Mouse (Mus musculus) forebrain, embryonic 12.5 days (tissue): Measurements from ENCODE around the gene Rft1. TPM values are rescaled to one million over a fixed set of nuclear protein-coding genes. Genes with fewer than 3 reads are reported as not detected.

Experiments
- ATAC-seq: fragments of 200-750 bp; cut with Nextera tagmentation; 2 replicates; pipeline ENCODE4 v1.8.0; 2017; ENCODE audit warnings: moderate TSS enrichment; ENCODE audit not compliant: low FRiP score
- H3K27ac ChIP-seq: fragments of 300-500 bp; sonication (generic); 2 replicates; pipeline ENCODE4 v1.5.1; 2016; ENCODE audit warnings: mild to moderate bottlenecking
- H3K27me3 ChIP-seq: fragments of 300-500 bp; sonication (generic); 2 replicates; pipeline ENCODE4 v1.6.1; 2016; ENCODE audit warnings: mild to moderate bottlenecking
- H3K36me3 ChIP-seq: fragments of 300-500 bp; sonication (generic); replicated peaks from 2 replicates; pipeline ENCODE4 v1.6.1; 2016; ENCODE audit warnings: mild to moderate bottlenecking
- H3K4me1 ChIP-seq: fragments of 300-500 bp; sonication (generic); 2 replicates; pipeline ENCODE4 v1.6.1; 2016
- H3K4me2 ChIP-seq: fragments of 300-500 bp; sonication (generic); 2 replicates; pipeline ENCODE4 v1.6.1; 2016; ENCODE audit warnings: mild to moderate bottlenecking, moderate library complexity
- H3K4me3 ChIP-seq: fragments of 300-500 bp; sonication (generic); replicated peaks from 2 replicates; pipeline ENCODE4 v1.5.1; 2016; ENCODE audit warnings: mild to moderate bottlenecking
- H3K9ac ChIP-seq: fragments of 300-500 bp; sonication (generic); 2 replicates; pipeline ENCODE4 v1.6.1; 2016; ENCODE audit warnings: mild to moderate bottlenecking
- H3K9me3 ChIP-seq: fragments of 300-500 bp; sonication (generic); 2 replicates; pipeline ENCODE4 v1.6.1; 2016
- WGBS: fragments of 180-500 bp; shearing (Covaris S2); methylation state at CpG from one replicate; pipeline ENCODE4 v1.1.7; 2016; 5-methylcytosine and 5-hydroxymethylcytosine counted together
- polyA plus RNA-seq: library from polyadenylated mRNA; unstranded; fragments of >200 nt; fragmentation: Nextera tagmentation; extraction: Ambion mirVana; gene quantifications from 2 replicates; pipeline ENCODE4 v1.2.1, GENCODE M21; 2016

Gene Rft1
- polyA plus RNA-seq, 1 experiment from 2014 or later = 10.9 TPM

DNA sequence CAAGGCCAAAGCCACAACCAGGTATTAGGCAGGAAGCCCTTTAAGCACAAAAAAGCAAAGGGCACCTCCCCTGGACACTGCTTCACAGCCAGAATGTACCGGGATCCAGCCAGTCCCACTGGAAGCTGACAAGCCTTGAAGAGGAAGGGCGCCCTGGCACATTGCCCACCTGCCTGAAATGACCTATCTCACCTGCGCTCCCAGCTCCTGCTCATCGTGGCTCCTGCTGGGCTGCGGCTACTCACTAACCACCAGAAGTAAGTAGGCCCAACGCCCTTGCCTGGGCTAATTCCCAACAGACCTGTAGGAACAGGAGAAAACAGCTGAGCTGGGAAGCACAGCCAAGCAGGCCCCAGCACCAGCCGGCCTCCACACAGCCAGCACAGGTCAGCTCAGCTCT is 32.0 kb upstream of the Rft1 start:
- Histone ChIP-seq H3K27me3 (peaks cover 20% of the 10 kb centered on the region), H3K9me3 (no peaks in the 10 kb centered on the region), H3K27ac (no peak overlapping the region), H3K36me3 (no peaks in the 10 kb centered on the region), H3K4me3 (no peak overlapping the region), H3K4me2 (no peak overlapping the region), H3K9ac (no peak overlapping the region), H3K4me1 (peaks cover 18% of the 10 kb centered on the region)
- no peak for ATAC-seq
- 88% methylated on average over 7 of the region's 7 CpGs for WGBS

DNA sequence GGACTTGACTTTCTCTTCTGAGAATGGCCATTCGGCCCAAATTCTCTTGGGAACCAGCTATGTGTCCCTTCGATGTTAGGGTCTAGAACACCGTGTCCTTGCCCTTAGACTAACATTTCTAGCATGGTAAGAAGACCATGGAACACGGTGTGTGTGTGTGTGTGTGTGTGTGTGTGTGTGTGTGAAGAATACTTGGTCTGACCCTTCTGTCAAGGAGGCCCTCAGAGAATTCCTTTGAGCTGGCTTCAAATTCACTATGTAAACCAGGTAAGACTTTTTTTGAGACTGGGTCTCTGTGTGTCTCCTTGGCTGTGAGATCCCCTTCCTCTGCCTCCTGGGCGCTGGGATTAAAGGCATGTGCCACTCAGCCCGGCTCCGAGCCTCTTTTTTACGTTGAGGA is 31.6 kb upstream of the Rft1 start:
- WGBS = 90% methylated on average over 8 of the region's 8 CpGs
- Histone ChIP-seq H3K4me1 (peaks cover 18% of the 10 kb centered on the region), H3K4me2 (no peak overlapping the region), H3K36me3 (no peaks in the 10 kb centered on the region), H3K4me3 (no peak overlapping the region), H3K27me3 (peaks cover 20% of the 10 kb centered on the region), H3K9ac (no peak overlapping the region), H3K27ac (no peak overlapping the region), H3K9me3 (no peaks in the 10 kb centered on the region)
- no peak for ATAC-seq

DNA sequence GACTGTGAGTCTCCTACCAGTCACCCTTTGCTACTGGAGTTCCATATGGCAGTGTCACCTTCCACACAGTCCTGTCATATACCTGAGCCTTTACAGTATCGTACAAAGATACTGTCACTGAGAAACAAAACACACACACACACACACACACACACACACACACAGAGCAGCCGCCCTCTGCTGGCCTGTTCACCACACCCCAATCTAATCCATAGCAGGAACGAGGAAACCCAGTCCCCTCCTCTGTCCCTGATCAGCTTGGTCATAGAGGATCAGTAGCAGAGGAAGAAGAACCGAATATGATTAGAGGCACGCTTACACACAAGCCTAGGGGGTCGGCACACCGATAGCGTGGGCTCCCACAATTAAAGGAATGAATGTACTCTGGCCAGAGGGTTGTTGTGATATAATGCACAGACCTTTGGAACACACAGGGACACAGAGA is 29.9 kb upstream of the Rft1 start:
- Histone ChIP-seq H3K4me2 (peak overlapping the region; percentile 58), H3K9me3 (no peaks in the 10 kb centered on the region), H3K36me3 (no peaks in the 10 kb centered on the region), H3K4me1 (peaks cover 18% of the 10 kb centered on the region), H3K4me3 (peak overlapping the region; percentile 49), H3K27ac (no peak overlapping the region), H3K27me3 (peaks cover 28% of the 10 kb centered on the region), H3K9ac (no peak overlapping the region)
- WGBS = 55% methylated on average over 8 of the region's 8 CpGs
- no peak for ATAC-seq

DNA sequence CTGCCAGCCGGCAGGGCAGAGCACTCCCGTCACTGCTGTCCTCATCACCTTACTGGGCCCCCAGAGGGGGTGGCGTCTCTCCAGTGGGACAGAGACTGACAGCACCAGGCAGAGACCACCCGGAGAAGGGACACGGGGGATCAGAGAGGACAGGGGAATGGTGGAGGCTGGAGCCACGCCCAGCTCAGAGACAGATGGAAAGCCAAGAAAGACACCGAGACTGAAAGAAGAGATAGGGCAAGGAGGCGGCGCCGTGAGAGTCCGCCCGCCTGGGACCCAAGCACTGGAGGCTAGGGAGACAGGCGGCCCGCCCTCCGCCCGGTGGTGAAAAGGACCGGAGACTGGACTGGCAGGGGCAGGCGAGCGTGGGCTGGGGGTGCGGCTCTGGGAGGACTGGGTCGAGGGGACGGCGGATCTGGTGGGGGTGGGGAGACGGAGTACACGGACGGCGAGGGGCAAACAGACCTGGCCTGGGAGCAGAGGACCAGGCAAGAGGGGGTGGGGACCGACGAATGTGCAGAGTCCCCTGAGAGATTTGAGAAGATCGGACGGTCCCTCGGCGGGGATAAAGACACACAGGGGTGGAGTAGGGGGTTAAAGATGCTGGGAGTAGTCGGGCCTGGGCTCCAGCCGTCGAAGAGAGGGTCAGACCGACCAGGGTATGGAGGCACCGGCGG is 28.9 kb upstream of the Rft1 start:
- Histone ChIP-seq H3K4me2 (peak overlapping the region; percentile 58), H3K9ac (peak overlapping the region; percentile 47), H3K9me3 (no peaks in the 10 kb centered on the region), H3K4me3 (peak overlapping the region; percentile 49), H3K4me1 (peaks cover 18% of the 10 kb centered on the region), H3K27me3 (peaks cover 28% of the 10 kb centered on the region), H3K36me3 (no peaks in the 10 kb centered on the region), H3K27ac (no peak overlapping the region)
- peak; percentile 51 for ATAC-seq
- WGBS = under 1% methylated on average over 39 of the region's 39 CpGs

DNA sequence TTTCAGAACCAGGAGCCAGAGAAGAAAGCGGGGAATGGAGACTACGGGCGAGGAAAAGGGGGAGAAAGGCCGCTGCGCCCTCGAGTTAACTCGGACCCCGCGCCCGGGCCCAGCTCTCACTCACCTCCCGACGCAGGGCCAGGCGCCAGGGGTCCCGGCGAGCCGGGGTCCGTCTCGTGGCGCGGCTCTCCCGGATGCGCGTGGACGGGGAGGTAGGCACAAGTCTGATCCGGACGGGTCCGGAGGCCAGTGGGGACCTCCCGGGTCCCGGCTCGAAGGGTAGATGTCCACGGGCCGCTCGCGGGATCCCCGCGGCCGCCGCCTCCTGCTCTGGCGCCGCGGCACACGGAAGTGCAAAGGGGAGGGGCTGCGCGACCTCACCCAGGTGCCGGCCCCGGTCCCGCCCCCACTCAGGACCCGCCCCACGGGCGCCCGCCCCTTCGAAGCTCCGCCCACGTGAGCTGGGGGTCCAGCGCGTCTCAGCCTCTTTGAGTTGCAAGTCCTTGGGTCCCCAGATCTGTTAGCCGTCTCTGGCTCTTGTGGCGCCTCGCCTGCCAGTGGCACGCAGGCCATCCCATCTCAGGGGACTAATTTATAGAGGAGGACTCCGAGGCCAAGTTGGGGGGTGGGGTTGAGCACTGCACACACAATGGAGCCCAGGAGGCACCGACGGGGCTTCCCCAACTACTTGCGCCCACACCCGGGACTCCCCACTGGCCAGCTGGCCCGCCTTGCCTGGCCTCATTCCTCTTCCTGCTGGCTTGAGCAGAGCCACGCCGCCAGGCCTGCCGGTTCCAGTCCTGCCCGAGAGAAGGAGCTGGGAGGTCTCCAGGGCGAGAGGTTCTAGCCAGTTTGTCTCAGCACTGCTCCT is 28.1 kb upstream of the Rft1 start, which contains the start of gene Prkcd:
Gene Prkcd, minus strand, starts transcription at position 355 of the 871 bp plus-strand sequence.
- peak within 1 kb of the TSS; percentile 47 for H3K9ac ChIP-seq
- WGBS = under 1% methylated on average over 62 of the region's 71 CpGs
- H3K27me3 ChIP-seq = peaks cover 28% of the 10 kb centered on the region
- no peak within 1 kb of the TSS for H3K27ac ChIP-seq
- H3K9me3 ChIP-seq = no peaks in the 10 kb centered on the region
- peaks cover 18% of the 10 kb centered on the region for H3K4me1 ChIP-seq
- peak within 1 kb of the TSS; percentile 49 for H3K4me3 ChIP-seq
- ATAC-seq = peak; percentile 60
- H3K4me2 ChIP-seq = peak within 1 kb of the TSS; percentile 58
- no peaks in the 10 kb centered on the region for H3K36me3 ChIP-seq

DNA sequence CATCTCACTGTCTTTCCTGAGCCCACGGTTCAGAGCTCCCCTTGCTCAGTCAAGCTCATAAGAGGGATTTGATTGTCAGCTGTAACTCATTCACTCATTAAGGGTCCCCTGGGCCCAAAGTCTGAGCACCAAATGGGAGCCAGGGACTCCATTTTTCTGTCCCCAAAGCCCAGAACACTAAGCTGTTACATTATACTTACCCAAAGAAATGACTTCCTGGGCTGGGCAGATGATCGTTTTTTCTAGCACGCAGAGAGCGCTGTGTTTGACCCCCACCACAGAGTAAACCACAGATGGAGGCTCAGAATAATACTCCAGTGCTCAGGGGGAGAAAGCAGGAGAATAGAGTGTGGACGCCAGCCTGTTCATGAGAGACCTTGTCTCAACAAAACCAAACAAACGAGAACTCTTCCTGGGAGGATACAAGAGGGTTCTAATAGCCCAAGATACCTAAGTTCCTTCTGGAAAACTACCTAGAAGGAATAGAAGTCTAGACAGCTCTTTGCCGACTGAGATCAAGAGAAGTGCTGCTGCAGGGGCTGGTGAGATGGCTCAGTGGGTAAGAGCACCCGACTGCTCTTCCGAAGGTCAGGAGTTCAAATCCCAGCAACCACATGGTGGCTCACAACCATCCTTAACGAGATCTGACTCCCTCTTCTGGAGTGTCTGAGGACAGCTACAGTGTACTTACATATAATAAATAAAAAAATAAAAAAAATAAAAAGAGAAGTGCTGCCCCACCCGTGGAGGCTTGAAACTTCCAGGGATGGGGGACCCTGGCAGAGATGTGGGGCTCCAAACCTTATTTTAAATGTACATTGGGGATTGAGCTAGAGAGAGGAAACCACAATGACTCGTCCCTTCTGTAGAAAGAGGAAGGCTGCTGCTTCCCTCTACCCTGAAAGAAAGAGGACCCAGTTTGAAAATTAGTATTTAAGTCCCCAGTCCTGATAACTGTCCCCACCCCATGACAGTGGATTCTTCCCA is 27.1 kb upstream of the Rft1 start:
- Histone ChIP-seq H3K27me3 (peaks cover 28% of the 10 kb centered on the region), H3K4me2 (peak overlapping the region; percentile 58), H3K4me1 (peaks cover 18% of the 10 kb centered on the region), H3K27ac (no peak overlapping the region), H3K36me3 (no peaks in the 10 kb centered on the region), H3K9me3 (no peaks in the 10 kb centered on the region), H3K4me3 (peak overlapping the region; percentile 49), H3K9ac (no peak overlapping the region)
- 0 out of 2 replicates have a peak, but pooled peaks have one; percentile 2 for ATAC-seq
- 62% methylated on average over 12 of the region's 12 CpGs for WGBS

DNA sequence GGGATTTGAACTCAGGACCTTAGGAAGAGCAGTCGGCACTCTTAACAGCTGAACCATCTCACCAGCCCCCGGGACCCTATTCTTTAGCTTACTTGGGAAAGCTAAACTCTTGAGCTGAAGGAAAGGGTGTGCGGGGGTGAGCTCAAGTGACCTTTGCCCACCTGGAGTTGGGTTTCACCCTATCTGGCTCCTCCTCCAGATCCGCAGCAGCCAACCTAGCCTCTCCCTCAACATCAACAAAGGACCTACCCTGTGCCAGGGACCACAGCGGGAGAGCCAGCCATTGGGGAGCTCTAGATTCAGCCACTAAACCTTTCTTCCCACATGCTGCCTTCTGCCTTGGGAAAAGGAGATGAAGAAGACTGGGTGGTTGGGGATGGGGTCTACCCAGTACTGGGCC is 25.9 kb upstream of the Rft1 start:
- Histone ChIP-seq H3K36me3 (no peaks in the 10 kb centered on the region), H3K4me1 (peaks cover 18% of the 10 kb centered on the region), H3K4me3 (no peak overlapping the region), H3K4me2 (no peak overlapping the region), H3K9ac (no peak overlapping the region), H3K27me3 (peaks cover 28% of the 10 kb centered on the region), H3K9me3 (no peaks in the 10 kb centered on the region), H3K27ac (no peak overlapping the region)
- ATAC-seq = no peak
- WGBS = 89% methylated on average over 5 of the region's 5 CpGs

DNA sequence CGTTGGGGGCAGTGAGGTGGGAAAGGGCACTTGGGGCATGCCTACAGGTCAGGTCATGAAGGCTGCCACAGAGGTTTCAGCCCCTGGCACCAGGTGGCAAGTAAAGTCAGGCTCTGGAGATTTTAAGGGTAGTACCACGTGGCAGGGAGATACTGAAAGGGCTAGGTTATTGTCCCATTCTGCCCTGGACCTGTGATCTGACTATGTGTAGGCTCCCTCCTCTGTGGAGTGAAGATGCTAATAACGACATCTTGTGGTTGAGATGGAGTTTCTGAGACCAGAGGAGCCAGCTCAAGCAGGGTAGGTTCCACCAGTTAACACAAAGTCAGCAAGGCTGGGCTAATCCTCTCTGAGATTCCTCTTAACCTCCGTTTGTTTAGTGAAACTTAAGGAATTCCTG is 24.3 kb upstream of the Rft1 start:
- peaks cover 17% of the 10 kb centered on the region for H3K4me1 ChIP-seq
- no peak overlapping the region for H3K4me3 ChIP-seq
- WGBS = 52% methylated on average over 4 of the region's 4 CpGs
- no peak for ATAC-seq
- no peak overlapping the region for H3K9ac ChIP-seq
- H3K27ac ChIP-seq = no peak overlapping the region
- no peaks in the 10 kb centered on the region for H3K9me3 ChIP-seq
- no peaks in the 10 kb centered on the region for H3K36me3 ChIP-seq
- peaks cover 23% of the 10 kb centered on the region for H3K27me3 ChIP-seq
- H3K4me2 ChIP-seq = no peak overlapping the region

DNA sequence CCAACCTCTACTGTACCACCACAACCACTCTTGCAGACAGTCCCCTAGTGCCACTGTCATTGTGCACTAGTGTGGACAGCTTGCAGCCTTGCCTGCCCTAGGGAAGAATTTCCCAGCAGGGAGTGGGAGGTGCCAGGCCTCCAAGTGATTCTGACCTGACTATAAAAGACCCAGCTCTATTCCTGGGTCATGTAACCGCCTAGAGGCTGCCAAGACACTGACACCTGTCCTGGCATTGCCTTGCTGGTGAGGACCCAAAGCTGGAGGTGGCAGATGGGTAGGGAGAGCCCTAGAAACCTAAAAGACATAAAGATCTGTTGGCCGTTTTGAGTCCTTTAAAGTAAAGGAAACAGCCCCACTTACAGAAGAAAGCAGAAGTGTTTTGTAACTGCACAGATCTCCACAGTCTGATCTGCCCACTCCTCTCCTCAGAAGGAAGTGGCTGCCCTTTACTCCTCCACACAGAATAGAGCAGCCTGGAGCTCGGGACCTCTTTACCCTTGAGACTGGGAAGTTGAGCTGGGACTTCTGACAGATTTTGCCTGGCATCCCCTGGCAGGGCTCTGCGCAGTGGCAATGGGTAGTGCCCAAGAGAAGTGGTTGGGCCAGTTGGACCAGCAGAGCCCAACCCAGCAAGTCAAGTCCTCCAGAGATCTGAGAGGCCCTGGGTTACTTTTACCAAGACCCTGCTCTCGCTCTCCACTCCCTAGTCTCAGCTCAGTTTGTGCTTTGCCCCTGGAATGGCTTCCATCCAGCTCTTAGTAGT is 23.2 kb upstream of the Rft1 start:
- Histone ChIP-seq H3K36me3 (no peaks in the 10 kb centered on the region), H3K4me1 (peaks cover 8% of the 10 kb centered on the region; the same call in 1 of the 2 replicates), H3K27me3 (peaks cover 18% of the 10 kb centered on the region), H3K9me3 (no peaks in the 10 kb centered on the region), H3K4me3 (no peak overlapping the region), H3K9ac (no peak overlapping the region), H3K27ac (no peak overlapping the region), H3K4me2 (no peak overlapping the region)
- WGBS = 74% methylated on average over 5 of the region's 5 CpGs
- ATAC-seq = no peak

DNA sequence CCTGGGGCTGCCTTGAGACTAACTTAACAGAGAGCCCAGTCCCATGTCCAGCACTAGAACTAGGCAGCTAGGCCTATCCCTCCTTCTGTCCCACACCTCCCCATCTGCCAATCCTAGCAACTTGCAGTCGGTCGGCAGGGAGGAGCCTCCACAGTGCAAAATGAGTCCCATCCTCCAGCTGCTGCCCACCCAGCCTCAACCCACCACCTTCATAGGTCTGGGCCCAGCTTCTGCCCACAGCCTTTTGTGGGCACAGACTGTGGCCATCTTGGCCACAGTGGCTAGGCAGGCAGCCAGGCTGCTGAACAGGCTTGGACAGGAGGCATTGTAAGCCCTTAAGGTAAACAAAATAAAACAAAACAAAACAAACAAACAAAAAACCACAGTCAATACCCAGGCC is 22.3 kb upstream of the Rft1 start:
- Histone ChIP-seq H3K4me1 (peaks cover under 1% of the 10 kb centered on the region; the same call in 1 of the 2 replicates), H3K4me2 (no peak overlapping the region), H3K27ac (no peak overlapping the region), H3K9ac (no peak overlapping the region), H3K36me3 (no peaks in the 10 kb centered on the region), H3K9me3 (no peaks in the 10 kb centered on the region), H3K4me3 (no peak overlapping the region), H3K27me3 (peaks cover 10% of the 10 kb centered on the region; the same call in 1 of the 2 replicates)
- no peak for ATAC-seq
- 60% methylated on average over 2 of the region's 2 CpGs for WGBS

DNA sequence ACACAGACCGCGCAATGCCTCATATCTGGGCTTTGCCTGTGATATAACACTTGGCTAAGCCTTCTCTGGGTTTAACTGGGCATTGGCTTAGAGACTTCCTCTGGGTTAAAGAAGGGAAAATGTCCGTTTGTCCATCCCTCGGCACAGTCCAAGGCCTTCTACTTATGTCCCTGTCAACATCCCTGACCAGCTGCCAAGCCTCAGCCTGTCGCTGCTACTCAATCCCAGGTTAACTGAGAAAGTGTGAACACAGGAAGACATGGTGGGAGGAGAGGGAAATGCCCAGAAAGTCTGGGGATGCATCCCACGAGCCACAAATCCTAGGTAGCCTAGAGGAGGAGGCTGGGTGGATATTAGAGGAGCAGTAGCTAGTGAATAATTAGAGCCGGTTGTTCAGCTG is 20.5 kb upstream of the Rft1 start:
- no peak for ATAC-seq
- Histone ChIP-seq H3K9ac (no peak overlapping the region), H3K4me1 (peaks cover 6% of the 10 kb centered on the region; the same call in 1 of the 2 replicates), H3K4me3 (no peak overlapping the region), H3K27me3 (peaks cover 3% of the 10 kb centered on the region; the same call in 1 of the 2 replicates), H3K4me2 (no peak overlapping the region), H3K9me3 (no peaks in the 10 kb centered on the region), H3K36me3 (no peaks in the 10 kb centered on the region), H3K27ac (no peak overlapping the region)
- 79% methylated on average over 7 of the region's 7 CpGs for WGBS
